Mouse (Mus musculus) G1E-ER4 (cell line): Measurements from ENCODE around the gene Zfr. TPM values are rescaled to one million over a fixed set of nuclear protein-coding genes. Genes with fewer than 3 reads are reported as not detected.

Source experiments
- GATA1 ChIP-seq: IDR thresholded peaks from one replicate; pipeline ENCODE4 v1.8.0; 2012; ENCODE audit warnings: low read length, inconsistent platforms
- polyA plus RNA-seq: library from polyadenylated mRNA; stranded (reverse); fragments of >175 nt; gene quantifications from 2 replicates; pipeline ENCODE4 v1.2.3, GENCODE M21; 2012

Zfr gene
- polyA plus RNA-seq, 1 experiment = 68.3 TPM

GRCm38 (mm10) chr15:12201856-12202255 is 84.2 kb downstream of the Zfr start:
- TF ChIP-seq GATA1 = no peak

GRCm38 (mm10) chr15:12202456-12202855 is 84.8 kb downstream of the Zfr start:
- TF ChIP-seq GATA1 = no peak

- no peak for TF ChIP-seq GATA1
Measured at GRCm38 (mm10) chr15:12203512-12204318, 86.1 kb downstream of the Zfr start.

- TF ChIP-seq GATA1 = no peak
Measured at GRCm38 (mm10) chr15:12204319-12205159, 86.9 kb downstream of the Zfr start, which contains the start of gene Mtmr12. TSS of gene Mtmr12 (plus strand) at chr15:12205028.

- TF ChIP-seq GATA1 = no peak
Measured at GRCm38 (mm10) chr15:12205160-12205901, 87.7 kb downstream of the Zfr start.

- TF ChIP-seq GATA1 = no peak
Measured at GRCm38 (mm10) chr15:12205902-12206645, 88.4 kb downstream of the Zfr start.

- TF ChIP-seq GATA1 = no peak
Measured at GRCm38 (mm10) chr15:12206646-12207222, 89.1 kb downstream of the Zfr start.

GRCm38 (mm10) chr15:12207556-12208090 is 90.0 kb downstream of the Zfr start:
- TF ChIP-seq GATA1 = no peak

- TF ChIP-seq GATA1 = no peak
Measured at GRCm38 (mm10) chr15:12211577-12211976, 93.9 kb downstream of the Zfr start.

- no peak for TF ChIP-seq GATA1
Measured at GRCm38 (mm10) chr15:12212266-12212665, 94.6 kb downstream of the Zfr start.

GRCm38 (mm10) chr15:12214531-12215414 is 97.1 kb downstream of the Zfr start:
- TF ChIP-seq GATA1 = no peak

- TF ChIP-seq GATA1 = no peak
Measured at GRCm38 (mm10) chr15:12215415-12215718, 97.7 kb downstream of the Zfr start.

- TF ChIP-seq GATA1 = no peak
Measured at GRCm38 (mm10) chr15:12216119-12216518, 98.5 kb downstream of the Zfr start.

- TF ChIP-seq GATA1 = no peak
Measured at GRCm38 (mm10) chr15:12216798-12217197, 99.2 kb downstream of the Zfr start.
